Comparison of ENCODE assay signal across 8 mouse cellular contexts in the genomic region with DNA sequence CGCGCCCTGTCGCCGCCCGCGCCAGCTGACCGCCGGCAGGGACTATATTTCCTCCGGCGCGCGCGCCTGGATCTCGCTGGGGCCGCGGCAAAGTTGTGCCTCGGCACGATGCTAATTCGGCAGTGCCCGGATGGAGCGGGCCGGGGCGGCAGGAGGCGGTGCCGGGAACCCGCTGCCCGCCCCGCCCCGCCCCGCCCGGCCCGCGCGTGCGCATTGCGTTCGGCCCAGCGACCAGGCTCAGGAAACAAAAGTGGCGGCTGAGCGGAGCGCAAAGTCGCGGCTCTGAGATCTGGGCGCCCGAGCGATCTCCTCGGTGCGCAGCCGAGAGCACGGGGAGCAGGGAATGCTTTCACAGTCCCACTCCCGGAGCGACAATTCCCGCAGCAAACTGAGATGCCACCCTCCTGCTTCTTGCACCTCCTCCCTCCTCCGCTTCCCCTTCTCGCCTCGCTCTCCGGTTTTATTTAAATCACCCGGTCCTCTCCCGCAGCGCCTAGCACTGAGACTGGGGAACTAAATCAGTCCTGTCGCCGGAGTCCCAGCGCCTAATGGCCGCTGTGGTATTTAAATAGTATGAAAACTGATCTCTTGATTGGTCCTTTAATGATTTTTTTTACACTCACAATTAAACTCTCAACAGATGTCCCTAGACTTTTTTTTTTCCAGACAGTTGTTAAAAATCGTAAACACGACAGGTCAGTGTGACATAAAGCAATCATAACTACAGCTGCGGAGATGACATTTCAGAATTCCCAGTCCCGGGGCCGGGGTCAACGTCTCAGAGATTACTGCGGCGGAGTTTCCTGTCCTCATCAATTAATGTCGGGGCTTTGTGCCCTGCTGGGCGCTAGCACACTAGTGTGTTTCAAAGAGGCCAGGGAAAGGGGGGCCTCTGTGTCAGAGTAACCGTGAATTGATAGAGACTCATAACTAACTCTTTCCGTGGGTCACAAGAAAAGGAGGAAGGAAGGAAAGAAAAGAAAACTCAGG. TPM values are rescaled to one million over a fixed set of nuclear protein-coding genes. Genes with fewer than 3 reads are reported as not detected.
DNase-seq lines count a peak whose midpoint lies in the region; ATAC-seq and TF ChIP-seq lines count a peak whose summit lies in the region.

A gene (minus strand): TSS at position 44 of the 990 bp plus-strand sequence.

- under 1% methylated on average over 52 of the region's 76 CpGs for WGBS in limb, embryonic 14.5 days
- under 1% methylated on average over 71 of the region's 76 CpGs for WGBS in midbrain, embryonic 16.5 days

- H3K4me3 ChIP-seq in erythroblast, embryonic 14.5 days (replicated peaks): peak within 1 kb of the TSS; percentile 56
- peak within 1 kb of the TSS; percentile 69 for H3K4me3 ChIP-seq in limb, embryonic 14.5 days (replicated peaks; ENCODE audit: low read length)
- peak within 1 kb of the TSS; percentile 70 for H3K4me3 ChIP-seq in midbrain, embryonic 16.5 days (ENCODE audit: low read depth, low read length)

- peak; percentile 81 for DNase-seq in embryo, embryonic 11.5 days (ENCODE audit: low read depth, low spot score)
- peak; percentile 99 for DNase-seq in heart, adult 11 months
- DNase-seq in kidney, adult 18-20 months: peak; percentile 88
- DNase-seq in limb, embryonic 14.5 days (ENCODE audit: low spot score): peak; percentile 86
- peak; percentile 42 to 73 for DNase-seq in spleen, postnatal 10 days (ENCODE audit: low spot score in 2 of 2)

- no peak for ATAC-seq in erythroblast, adult 5-6 weeks (replicated peaks; ENCODE audit: low FRiP score, poor library complexity, severe bottlenecking)
- peak; percentile 84 for ATAC-seq in limb, embryonic 14.5 days (ENCODE audit: low FRiP score, low read depth)
- ATAC-seq in midbrain, embryonic 16.5 days: peak; percentile 74

- H3K27ac ChIP-seq in limb, embryonic 14.5 days (replicated peaks; ENCODE audit: low read depth, low read length): peak within 1 kb of the TSS; percentile 84
- peak within 1 kb of the TSS; percentile 91 for H3K27ac ChIP-seq in midbrain, embryonic 16.5 days (ENCODE audit: low read length)

- no peak for TF ChIP-seq POLR2A in limb, embryonic 14.5 days (IDR thresholded peaks at IDR 0.05; ENCODE audit: borderline replicate concordance, extremely low read depth, insufficient read depth, insufficient read length)

- peaks cover 16% of the 10 kb centered on the region for H3K4me1 ChIP-seq in erythroblast, embryonic 14.5 days (ENCODE audit: control insufficient read depth)
- peaks cover 27% of the 10 kb centered on the region for H3K4me1 ChIP-seq in limb, embryonic 14.5 days (ENCODE audit: control insufficient read depth, insufficient read depth, low read length)
- peaks cover 23% of the 10 kb centered on the region for H3K4me1 ChIP-seq in midbrain, embryonic 16.5 days (ENCODE audit: control insufficient read depth, insufficient read depth, low read length)

- peaks cover 77% of the 10 kb centered on the region for H3K27me3 ChIP-seq in erythroblast, embryonic 14.5 days (ENCODE audit: control insufficient read depth)
- peaks cover 5% of the 10 kb centered on the region for H3K27me3 ChIP-seq in limb, embryonic 14.5 days (ENCODE audit: control insufficient read depth, insufficient read depth, low read length)
- H3K27me3 ChIP-seq in midbrain, embryonic 16.5 days (ENCODE audit: control insufficient read depth, insufficient read depth, low read depth, low read length): no peaks in the 10 kb centered on the region

- peak within 1 kb of the TSS; percentile 72 for H3K9ac ChIP-seq in limb, embryonic 14.5 days (ENCODE audit: low read depth, low read length, severe bottlenecking)
- peak within 1 kb of the TSS; percentile 76 for H3K9ac ChIP-seq in midbrain, embryonic 16.5 days (ENCODE audit: low read depth, low read length)

- H3K36me3 ChIP-seq in erythroblast, embryonic 14.5 days (ENCODE audit: control insufficient read depth): no peaks in the 10 kb centered on the region
- no peaks in the 10 kb centered on the region for H3K36me3 ChIP-seq in limb, embryonic 14.5 days (ENCODE audit: control insufficient read depth, insufficient read depth, low read length)
- H3K36me3 ChIP-seq in midbrain, embryonic 16.5 days (ENCODE audit: control insufficient read depth, insufficient read depth, low read length): no peaks in the 10 kb centered on the region

- H3K4me2 ChIP-seq in limb, embryonic 14.5 days (replicated peaks; ENCODE audit: low read depth, low read length, severe bottlenecking): peak within 1 kb of the TSS; percentile 99
- H3K4me2 ChIP-seq in midbrain, embryonic 16.5 days (ENCODE audit: low read length): peak within 1 kb of the TSS; percentile 99

- H3K9me3 ChIP-seq in erythroblast, embryonic 14.5 days (ENCODE audit: control insufficient read depth, low read length): no peaks in the 10 kb centered on the region; the same call in 1 of the 2 replicates
- no peaks in the 10 kb centered on the region for H3K9me3 ChIP-seq in limb, embryonic 14.5 days (ENCODE audit: control insufficient read depth, low read length)
- no peaks in the 10 kb centered on the region for H3K9me3 ChIP-seq in midbrain, embryonic 16.5 days (replicated peaks; ENCODE audit: control insufficient read depth, low read length, poor library complexity, severe bottlenecking)

RNA-seq across cellular contexts. Expression of the gene that starts here (rescaled TPM):
- polyA plus RNA-seq in erythroblast, embryonic 14.5 days (2012): 0.01 and 0.04 TPM in 2 replicates
- total RNA-seq in erythroblast, adult 5-6 weeks (2015; ENCODE audit: low replicate concordance): not detected in 2 replicates
- total RNA-seq in erythroblast, adult 5-6 weeks (2017; ENCODE audit: low replicate concordance): not detected in 2 replicates
- 6.9 and 10.0 TPM in 2 replicates for polyA plus RNA-seq in limb, embryonic 14.5 days (2012; rRNA removed)
- polyA plus RNA-seq in limb, embryonic 14.5 days (2014; fragmentation: Nextera tagmentation; extraction: Ambion mirVana): 0.43 and 0.68 TPM in 2 replicates
- polyA plus RNA-seq in midbrain, embryonic 16.5 days (2015; fragmentation: Nextera tagmentation; extraction: Ambion mirVana): 3.5 and 4.3 TPM in 2 replicates
